Mouse (Mus musculus) ES-Bruce4 (cell line): ENCODE results near the gene Pigk.

Experiments used
- CTCF ChIP-seq: IDR thresholded peaks from one replicate; pipeline ENCODE4 v1.8.1; 2011; ENCODE audit warnings: low read depth, low read length
- EP300 ChIP-seq: IDR thresholded peaks from 2 replicates; pipeline ENCODE4 v1.6.1; 2011; ENCODE audit warnings: low read depth, low read length; ENCODE audit not compliant: insufficient read depth
- POLR2A ChIP-seq: IDR thresholded peaks from one replicate; pipeline ENCODE4 v1.8.1; 2011; ENCODE audit warnings: low read length; ENCODE audit not compliant: insufficient read depth

DNA sequence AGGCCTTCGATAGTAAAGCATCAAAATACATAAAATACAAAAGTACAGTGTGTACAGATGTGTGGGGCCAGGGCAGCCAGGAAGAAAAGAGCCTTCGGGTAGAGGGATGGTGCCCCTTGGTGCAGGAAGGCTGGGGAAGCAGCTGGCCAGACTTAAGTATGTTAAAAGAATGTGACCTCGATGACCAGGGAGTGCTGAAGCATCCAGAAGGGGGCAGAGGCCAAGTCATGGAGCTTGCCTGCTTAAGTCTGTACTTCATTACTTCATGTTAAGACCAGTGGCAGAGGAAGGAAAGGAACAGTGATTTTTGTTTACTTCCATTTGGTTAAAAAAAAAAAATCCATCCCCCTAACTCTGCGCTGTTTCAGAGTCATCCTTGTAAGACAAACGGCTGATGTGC, 284.2 kb downstream of the Pigk start:
- no peak for TF ChIP-seq CTCF
- no peak for TF ChIP-seq POLR2A
- no peak for TF ChIP-seq EP300
